Mouse (Mus musculus) retina, postnatal 1 day (tissue): Measurements from ENCODE around the gene Cldn13.

ENCODE experiments used
- DNase-seq: peaks from one replicate; pipeline ENCODE4 v3.0.0-alpha.2; 2012

Gene Cldn13

DNA sequence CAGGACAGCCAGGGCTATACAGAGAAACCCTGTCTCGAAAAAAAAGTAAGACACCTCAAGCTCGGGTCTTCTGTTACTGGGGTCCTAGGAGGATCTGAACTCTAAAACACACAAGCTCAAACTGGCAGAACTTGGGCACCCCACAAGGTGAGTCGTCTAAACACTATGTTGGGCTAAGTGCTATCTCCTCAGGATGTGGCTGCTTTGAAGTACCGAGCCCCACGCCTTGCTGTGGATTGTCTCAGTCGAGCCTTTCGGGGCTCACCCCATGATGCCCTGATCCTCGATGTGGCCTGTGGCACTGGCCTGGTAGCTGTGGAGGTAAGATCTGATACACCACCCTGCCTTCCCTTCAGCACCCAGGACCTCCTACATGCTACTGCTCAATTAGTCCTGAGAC is 18.0 kb upstream of the Cldn13 start:
- DNase-seq: no peak

DNA sequence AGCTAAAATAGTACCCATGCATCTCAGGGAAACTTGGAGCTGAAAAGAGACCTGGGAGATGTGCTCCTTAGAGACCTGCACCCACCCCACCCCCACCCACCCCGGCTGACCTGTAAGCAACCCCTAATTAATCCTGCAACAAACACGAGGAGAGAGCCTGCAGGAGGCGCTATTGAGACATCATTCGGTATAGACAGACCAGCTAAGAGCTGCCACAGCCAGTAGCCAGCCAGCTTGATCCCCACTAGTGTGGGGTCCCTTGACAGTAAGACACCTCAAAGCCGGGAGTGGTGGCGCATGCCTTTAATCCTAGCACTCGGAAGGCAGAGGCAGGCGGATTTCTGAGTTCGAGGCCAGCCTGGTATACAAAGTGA is 17.6 kb upstream of the Cldn13 start:
- peak; percentile 83 for DNase-seq

DNA sequence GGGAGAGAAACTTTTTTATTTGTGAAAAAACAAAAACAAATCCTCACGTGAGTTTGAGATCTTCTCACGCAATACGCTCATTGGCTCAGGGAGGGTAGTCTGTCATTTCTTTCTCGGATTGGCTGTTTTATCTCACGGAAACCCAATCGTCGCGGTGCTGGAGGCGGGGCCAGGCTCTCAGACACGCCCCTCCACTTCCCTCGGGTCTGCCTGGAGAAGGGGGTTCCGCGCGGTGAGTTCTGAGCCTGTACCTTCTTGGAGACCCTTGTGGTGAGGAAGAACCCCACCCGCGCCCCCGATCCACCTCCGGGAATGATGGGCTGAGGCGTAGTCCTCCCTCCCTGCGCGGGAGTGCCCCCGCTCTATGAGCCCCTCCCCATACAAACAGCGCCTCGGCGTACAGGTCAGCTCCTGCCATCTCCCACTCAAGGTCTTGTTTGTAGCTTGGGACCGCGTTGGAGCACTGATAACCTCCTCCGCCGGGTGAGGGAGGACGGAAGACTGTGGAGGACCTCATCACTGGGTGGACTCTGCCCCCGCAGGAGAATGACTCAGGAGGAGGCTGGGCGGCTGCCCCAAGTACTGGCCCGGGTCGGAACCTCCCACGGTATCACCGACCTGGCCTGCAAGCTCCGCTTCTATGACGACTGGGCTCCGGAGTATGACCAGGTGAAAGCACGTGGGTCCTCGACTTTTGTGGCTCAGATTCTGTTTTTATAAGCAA is 17.0 kb upstream of the Cldn13 start, which contains the start of gene Mettl27:
Gene Mettl27 (plus strand): TSS at position 190 of the 724 bp plus-strand sequence.
- DNase-seq: peak; percentile 94

DNA sequence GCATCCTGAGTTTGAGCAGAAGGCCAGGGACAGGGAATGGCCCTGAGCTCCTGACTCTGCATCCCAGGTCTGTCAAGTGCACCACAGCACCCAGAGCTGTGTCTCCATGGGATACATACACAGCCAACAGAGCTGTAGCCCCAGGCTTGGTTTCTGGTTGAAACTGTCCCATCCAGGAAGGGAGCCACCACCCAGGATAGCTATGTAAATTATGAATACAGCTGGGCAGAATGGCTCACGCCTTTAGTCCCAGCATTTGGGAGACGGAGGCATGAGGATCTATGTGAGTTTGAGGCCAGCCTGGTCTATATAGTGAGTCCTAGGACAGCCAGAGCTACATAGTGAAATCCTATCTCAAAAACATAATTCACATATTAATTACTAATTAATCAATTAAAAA is 14.7 kb upstream of the Cldn13 start:
- DNase-seq: no peak

DNA sequence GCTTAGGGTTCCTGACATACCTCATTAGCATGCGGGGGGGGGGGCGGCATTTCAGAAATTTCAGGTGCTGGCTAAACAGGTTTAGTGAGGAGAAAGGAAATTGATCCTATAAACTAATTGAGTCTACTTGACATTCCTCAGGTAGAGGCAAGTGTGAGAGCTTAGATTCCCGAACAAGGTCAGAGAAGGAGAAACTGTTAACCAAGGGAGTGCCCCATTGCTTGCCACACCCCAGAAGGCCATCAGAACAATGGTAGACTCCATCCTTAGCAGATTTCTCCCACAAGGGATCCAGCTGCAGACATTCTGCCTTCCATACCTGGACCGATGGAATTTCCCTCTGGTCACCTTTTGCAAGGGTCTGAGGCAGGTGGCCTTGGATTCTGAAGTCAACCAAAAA is 11.4 kb upstream of the Cldn13 start:
- no peak for DNase-seq

DNA sequence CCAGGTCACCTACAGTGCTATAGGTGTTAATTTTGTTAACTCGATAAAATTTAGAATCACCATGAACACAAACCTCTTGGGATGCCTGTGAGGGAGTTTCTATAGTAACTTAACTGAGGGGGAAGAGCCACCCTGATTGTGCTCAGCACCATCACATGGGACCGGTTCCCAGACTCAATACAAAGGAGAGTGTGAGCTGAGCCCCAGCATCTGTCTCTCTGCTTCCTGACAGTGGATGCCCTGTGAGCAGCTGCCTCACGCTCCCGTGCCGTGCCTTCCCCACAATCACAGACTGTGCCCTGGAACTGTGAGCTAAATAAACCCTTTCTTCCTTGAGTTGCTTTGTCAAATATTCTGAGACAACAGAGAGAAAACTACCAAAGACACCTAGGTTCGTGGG is 7.8 kb upstream of the Cldn13 start:
- DNase-seq: no peak

DNA sequence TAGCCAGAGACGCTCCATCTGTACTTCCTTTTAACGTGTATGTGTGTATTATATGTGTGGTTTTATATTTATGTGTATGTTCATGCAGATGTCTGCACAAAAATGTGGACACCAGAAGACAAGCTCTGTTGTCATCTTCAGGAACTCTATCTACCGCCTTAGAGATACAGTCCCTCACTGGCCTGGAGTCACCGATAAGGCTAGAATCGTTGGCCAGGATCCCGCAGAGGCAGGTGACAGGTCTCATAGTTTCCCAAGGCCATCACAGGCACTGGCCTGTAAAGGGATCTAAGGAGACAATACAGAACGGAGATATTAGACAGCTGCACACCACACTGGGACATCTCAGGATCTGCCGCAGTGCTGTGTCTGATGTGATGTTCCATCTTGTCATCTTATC is 5.8 kb upstream of the Cldn13 start:
- DNase-seq: no peak

DNA sequence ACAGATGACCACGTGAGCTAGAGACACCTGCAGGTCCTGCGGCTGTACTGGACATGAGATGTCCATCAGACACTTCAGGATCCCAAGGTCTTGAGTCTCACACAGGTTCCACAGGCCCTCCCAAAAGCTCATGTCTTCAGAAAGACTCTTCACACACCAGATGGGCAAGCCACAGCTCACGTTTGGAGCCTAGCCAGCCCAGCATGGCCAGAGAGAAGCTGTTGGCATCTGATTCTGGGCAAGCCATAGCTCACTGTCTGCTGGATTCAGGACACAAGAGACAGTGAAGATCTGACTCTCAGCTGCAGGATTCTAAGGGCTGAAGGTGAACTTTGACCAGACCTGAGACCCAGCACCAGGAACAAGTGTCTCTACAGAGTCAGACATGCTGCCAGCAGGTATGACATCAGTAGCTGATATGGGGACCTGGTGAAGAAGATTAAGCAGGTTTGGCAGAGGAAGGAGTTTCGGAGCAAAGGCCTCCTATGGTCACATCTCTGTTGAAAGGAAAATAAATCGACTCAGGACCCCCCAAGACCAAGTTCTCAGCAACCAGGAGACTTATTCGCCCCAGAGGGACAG is 4.9 kb upstream of the Cldn13 start:
- no peak for DNase-seq

DNA sequence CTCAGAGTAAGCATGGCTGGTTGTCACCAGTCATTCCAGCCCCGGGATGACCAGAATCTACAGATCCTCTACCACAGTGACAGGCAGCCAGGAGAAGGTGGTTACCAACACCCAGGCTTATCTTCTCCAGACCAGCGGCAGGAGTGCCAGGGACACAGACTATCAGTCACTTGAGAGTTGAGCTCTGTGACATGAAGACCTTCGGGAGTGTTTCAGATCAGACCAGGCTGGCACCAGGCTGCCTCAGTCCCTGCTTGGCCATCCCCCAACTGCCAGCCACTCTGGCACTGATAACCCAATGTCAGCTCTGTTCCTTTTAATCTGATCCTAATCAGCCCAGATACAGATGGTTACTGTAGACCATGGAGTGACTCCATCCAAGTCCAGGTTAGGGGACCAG is 3.8 kb upstream of the Cldn13 start:
- DNase-seq: no peak

DNA sequence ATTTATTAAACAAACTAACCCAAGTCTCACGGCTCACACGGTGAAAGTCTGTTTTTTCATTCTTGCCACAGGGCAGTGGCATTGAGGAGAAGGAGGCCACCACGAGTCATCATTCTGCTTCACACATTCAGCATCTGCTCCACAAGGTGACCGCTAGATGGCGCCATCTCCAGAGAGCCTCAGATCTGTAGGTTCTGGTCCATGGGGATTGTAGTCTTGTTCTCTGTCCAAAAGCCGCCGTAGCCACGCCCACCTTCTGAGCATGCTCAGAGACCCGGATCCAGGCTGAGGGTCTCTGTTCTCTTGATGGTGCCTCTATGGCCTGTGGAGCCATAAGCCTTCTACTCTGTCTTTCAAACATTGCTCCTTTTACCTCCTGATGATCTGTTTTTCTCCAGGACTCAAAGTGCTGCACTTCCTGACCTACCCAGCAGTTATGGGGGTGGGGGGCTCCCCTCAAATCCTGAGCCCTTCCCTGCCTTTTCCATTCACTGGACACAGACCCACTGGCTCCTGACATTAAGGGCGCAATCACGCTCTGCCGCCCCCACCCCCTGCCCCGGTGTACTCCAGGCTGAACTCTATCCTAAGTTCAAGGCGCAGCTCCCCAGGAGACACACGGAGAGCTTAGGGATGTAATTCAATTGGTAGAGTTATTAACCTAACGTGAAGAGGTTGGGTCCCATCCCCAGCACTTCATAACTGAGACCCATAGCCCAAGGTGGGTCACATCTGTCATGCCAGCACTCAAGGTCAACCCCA is 2.9 kb upstream of the Cldn13 start:
- DNase-seq: peak; percentile 73

DNA sequence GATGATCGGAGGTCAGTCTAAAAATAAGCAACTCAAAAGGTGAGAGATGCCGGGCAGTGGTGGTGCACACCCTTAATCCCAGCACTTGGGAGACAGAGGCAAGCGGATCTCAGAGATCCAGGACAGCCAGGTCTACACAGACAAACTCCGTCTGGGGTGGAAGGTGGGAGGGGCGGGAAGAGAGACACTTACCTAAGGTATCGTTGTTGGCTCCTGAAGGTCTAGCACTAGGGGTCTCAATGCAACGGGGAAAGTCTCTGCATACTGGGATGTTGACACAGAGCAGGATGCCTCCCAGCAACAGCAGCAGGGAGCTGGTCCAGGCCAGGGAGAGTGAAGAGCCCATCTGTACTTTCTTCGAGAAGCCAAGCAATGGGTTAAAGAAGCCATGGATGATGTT is 816 bp downstream of the Cldn13 start:
- no peak for DNase-seq

DNA sequence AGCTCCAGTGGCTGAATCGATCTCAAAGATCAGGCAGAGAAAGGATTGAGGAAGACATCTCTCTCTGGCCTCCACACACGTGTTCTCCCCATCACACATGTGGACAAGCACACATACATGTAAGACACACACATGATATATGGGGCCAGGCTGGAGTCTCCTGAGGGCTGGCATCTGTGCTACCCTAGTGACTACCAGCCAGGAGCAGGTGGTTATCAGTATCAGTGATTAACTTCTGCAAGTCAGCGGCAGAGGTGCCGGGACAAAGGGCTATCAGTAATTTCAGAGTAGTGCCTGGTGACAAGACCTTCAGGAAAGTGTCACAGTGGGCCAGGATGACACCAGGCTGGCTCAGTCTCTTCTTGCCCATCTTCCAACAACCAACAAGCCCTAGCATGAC is 1.6 kb downstream of the Cldn13 start:
- no peak for DNase-seq

DNA sequence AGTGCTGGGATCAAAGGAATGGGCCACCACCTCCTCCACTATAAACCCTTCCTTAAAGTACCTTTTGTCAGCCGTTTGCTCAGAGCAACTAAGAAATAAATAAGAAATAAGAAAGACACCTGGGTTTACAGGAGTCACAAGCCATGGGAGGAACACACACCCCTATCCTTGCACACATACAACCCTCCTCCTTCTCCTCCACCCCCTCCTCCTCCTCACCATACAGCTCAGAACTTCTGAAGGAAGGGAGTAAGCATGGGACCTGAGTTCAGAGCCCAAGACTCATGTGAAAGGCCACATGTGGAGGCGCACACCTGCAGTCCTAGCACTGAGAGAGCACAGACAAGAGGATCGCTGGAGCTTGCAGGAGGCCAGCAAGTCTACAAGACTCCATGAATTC is 2.0 kb downstream of the Cldn13 start:
- no peak for DNase-seq

DNA sequence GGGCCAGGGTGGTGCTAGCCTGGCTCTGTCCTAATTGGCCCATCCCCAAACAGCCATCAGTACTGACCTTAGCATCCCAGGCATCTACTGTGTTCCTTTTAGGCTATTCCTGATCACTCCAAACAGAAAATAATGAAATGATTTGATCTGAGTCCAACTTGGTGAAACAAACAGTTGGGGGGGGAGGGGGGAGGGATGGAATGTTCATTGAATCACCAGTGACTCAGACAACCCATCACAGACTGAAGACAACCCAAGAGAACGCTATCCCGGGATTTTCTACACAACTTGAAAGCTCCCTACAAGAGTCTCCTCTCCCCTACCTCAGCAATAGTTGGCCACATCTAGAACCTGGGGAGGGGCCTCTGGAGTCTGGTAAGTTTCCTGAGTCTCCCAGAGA is 3.4 kb downstream of the Cldn13 start:
- DNase-seq: no peak

DNA sequence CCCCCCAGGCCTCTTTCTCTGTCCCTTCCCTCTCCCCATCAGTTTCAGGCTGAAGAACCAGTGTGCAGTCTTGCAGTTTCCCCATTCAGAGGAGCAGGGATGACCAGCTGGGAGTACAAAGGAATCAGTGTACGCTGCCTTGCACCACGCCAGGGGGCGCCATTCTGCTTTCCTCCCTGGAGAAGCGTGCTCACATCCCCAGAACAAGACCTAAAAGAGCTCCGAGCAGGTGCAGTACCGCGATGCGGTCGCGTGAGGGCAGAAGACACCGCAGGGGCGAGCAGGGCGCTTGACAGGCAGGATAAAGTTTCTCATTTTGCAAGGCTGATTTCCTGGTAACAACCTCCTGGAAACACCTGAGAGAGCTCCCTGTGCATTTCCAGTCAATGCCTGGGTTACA is 8.2 kb downstream of the Cldn13 start:
- peak; percentile 93 for DNase-seq

DNA sequence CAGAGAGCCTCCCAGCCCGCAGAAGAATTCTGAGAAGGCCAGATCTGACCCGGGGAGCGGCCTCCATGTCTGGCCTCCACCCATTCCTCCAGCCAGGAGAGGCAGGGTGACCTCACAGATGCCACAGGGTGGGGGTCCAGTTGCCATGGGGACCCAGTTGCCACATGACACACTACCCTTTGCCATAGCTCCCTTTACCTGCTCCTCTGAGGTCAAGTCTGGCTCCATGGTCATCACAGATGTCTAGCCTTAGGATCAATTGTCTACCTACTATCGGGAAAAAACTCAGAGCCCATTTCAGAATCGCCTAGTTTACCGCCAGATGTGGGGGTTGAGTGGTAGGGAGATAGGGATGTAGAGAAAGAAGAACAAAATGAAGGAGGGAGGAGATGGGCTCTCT is 8.7 kb downstream of the Cldn13 start, which contains the start of gene Tmem270:
Gene Tmem270 (minus strand): TSS at position 101 of the 400 bp plus-strand sequence.
- DNase-seq: no peak

DNA sequence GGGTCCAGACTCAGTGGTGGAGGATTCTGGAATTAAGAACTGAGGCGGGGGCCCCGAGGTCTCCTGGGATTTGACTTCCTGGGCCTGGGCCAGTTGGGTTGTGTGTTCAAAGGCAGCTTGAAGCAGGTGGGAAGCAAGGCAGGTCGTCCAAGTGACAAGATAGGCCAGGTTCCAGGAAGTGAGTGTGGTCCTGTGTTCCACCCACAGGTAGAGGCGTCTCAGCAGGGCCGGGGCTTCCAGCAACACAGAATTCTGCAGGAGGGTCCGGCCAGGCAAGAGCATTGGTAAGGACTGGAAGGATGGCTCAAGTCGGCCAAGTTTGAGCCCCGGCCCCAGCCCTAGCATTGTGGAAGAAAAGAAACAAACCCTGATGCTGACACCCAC is 13.7 kb downstream of the Cldn13 start:
- DNase-seq: no peak

DNA sequence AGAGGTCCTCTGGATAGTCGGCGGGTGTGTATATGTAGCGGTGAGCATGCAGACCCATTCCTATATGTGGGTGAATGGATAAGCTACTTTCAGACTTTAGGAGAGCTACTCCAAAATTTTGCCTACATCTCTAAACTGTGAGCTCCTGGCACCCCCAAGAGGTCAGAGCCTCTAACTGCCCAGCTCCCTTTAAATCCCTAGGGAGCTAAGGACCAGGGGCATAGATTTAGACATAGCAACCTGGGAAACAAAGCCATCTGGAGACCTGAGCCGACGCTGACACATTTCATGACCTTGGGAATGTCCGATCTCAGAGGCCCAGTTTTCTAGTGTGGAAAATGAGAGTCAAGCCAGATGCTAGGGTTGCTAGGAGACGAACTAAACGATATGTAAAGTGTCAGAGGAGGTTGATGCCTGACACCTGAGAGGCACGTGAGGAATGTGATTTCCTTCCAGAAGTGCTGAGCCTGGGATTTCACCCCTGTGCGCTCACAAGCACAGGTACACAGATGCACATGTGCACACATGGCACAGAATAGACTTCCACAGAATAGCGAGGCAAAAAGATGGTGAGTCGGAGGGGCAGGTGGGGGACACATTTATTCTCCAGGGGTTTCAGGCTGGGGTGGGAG is 14.2 kb downstream of the Cldn13 start:
- DNase-seq: peak; percentile 45

DNA sequence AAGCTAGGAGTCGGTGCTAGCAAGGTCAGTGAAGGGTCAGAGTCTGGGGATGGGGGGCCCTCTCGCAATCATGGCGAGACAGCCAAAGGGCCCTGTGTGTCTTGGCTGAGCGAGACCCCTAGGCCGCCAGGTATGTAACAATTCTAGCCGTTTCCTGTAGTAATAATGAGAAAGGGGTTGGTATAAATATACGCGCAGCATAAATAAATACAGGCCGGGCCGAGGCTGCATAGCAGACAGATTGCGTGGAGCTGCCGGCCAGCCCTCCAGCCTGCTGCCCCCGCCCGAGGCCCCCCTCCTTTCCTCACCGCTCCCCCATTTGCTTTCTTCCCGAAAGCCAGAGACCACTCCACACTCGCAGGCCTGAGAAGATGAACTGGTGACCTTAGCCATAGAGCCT is 17.7 kb downstream of the Cldn13 start:
- no peak for DNase-seq

DNA sequence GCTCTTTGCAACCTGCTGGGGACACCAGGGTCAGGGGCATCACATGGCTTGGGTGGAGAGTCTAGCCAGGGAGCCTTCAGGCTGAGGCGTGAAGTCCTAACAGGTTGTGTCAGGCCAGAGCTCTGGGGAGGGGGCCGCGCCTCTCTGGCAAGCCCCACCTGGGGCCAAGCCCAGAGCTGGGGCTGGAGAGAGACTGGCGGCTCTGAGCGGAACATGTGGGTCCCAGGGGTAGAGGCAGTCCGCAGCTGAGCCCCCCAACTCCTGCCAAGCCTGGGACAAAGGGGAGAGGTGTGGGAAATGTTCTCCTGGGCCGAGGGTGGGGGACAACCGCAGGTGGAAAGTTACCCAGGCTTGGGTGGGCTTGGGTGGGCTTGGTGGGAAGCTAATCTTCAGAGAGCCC is 18.4 kb downstream of the Cldn13 start:
- no peak for DNase-seq

DNA sequence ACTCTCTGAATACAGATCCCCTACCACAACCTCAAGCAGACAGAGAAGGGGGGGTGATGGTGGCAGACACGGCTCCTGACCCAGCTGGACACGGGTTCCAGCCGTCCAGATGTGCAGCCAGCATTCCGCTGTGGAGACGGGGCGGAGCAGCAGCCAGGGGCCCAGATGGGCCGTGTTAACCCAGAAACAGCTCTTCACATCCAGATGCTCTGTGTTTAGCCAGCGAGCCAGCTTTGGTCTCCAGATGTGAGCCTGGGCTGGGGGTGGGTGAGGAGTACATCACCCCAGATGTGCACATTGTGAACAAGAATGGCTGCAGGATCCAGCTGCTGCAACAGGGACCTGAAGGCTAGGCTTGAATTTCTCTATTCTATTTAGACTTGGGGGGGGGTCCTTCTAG is 20.0 kb downstream of the Cldn13 start:
- DNase-seq: no peak

DNA sequence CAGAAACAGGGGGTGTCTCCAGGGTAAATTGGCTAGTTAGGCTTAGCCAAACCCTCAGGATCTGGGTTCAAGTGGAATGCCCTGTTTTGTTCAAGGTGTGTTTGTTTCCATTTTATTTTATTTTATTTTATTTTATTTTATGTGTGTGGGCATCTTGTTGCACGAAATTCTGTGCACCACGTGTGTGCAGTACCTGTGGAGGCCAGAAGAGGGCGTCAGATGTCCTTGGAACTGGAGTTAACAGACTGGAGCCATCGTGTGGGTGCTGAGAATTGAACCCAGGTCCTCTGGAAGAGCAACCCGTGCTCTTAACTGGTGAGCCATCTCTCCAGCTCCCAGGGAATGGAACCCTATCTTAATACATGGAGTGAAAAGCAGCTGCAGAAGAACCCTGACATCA is 22.6 kb downstream of the Cldn13 start:
- DNase-seq: no peak

DNA sequence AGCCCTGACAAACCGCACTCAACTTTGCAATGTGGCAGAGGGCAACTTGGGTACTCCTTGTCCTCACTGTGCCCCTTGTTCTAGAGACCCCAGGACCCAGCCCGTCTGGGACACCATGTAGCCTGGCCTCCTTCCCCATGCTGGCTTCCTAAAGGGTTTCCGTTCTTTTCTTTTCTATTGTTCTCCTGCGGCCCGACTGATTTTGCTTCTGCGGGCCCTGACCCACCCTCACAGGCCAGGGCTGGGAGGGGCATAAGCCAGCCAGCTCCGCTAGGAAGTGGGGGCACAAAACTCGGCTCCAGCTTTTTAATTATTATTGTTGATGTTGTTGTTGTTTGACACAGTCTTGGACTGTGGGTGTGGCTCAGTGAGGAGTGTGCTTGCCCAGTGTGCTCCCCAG is 23.8 kb downstream of the Cldn13 start:
- DNase-seq: no peak

DNA sequence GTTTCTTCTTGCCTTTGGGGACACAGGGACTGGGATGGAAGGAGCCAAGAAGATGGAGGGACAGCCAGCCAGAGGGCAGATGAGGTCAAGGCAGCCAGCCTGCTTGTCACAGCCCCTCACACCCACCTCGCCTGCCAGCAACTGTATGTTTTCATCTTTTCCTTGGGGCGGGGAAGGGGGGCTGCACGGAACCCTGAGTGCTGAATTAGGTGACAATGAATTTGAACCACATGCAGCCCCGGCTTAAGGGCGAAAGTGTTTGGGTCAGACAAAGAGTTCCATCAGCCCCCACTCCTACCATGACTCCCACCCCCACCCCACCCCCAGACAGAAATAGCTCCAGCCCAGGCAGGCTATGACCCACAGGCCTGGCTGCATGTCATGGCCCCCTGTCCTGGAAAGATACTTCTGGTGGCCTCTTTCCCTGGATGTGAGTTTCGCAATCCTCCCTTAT is 24.7 kb downstream of the Cldn13 start:
- no peak for DNase-seq
